In genomic region chr8:44696066-44696853, GRCm38 (mm10) we compare ENCODE assay signal across 9 mouse cellular contexts.
DNase-seq lines count a peak whose midpoint lies in the region; ATAC-seq and TF ChIP-seq lines count a peak whose summit lies in the region.
"Had no signal": no experiment of that assay in that cellular context is flagged by ENCODE, and none has a peak within 500 bp of the region (broad histone marks: within the 10 kb centered on the region; RNA-seq: fewer than 3 reads in every experiment).

No protein-coding gene starts in this region.

- H3K9me3 ChIP-seq in intestine, postnatal 0 days (ENCODE audit: control insufficient read depth) = no peaks in the 10 kb centered on the region
- no peaks in the 10 kb centered on the region for H3K9me3 ChIP-seq in midbrain, embryonic 12.5 days

- no peak for TF ChIP-seq POLR2A in brain, embryonic 14.5 days (IDR thresholded peaks at IDR 0.05; ENCODE audit: borderline replicate concordance, extremely low read depth, insufficient read depth, insufficient read length, poor library complexity, severe bottlenecking)

- H3K4me3 ChIP-seq in intestine, postnatal 0 days (ENCODE audit: low read depth, low read length) = no peak overlapping the region
- H3K4me3 ChIP-seq in midbrain, embryonic 12.5 days = no peak overlapping the region

- 0 out of 2 replicates have a peak overlapping the region, but pooled peaks have one; percentile 21 for H3K4me2 ChIP-seq in intestine, postnatal 0 days (replicated peaks; ENCODE audit: low read depth)
- no peak overlapping the region for H3K4me2 ChIP-seq in midbrain, embryonic 12.5 days (replicated peaks)

- no peaks in the 10 kb centered on the region for H3K36me3 ChIP-seq in intestine, postnatal 0 days (ENCODE audit: control insufficient read depth, insufficient read depth)
- no peaks in the 10 kb centered on the region for H3K36me3 ChIP-seq in midbrain, embryonic 12.5 days

- no peak overlapping the region for H3K9ac ChIP-seq in intestine, postnatal 0 days (ENCODE audit: low read depth, low read length)
- no peak overlapping the region for H3K9ac ChIP-seq in midbrain, embryonic 12.5 days (replicated peaks)
- H3K9ac ChIP-seq: liver, embryonic 14.5 days had no signal

- peaks cover 7% of the 10 kb centered on the region; the same call in 1 of the 2 replicates for H3K4me1 ChIP-seq in intestine, postnatal 0 days (replicated peaks; ENCODE audit: control insufficient read depth, insufficient read depth, low read length)
- H3K4me1 ChIP-seq in midbrain, embryonic 12.5 days = peaks cover 14% of the 10 kb centered on the region

- DNase-seq in embryo, embryonic 10 days (ENCODE audit: low spot score) = peak; percentile 32
- no peak for DNase-seq in embryo, embryonic 9.5 days (ENCODE audit: extremely low spot score)
- peak; percentile 89 for DNase-seq in brain, embryonic 14.5 days (ENCODE audit: low read depth)
- peak; percentile 58 for DNase-seq in heart, adult 8-10 months (ENCODE audit: low spot score)
- no peak for DNase-seq in left cerebral cortex, adult 8-10 months (ENCODE audit: low spot score in 2 of 2)
- no peak for DNase-seq in thymus, postnatal 4 days

- ATAC-seq in intestine, postnatal 0 days = peak; percentile 57
- ATAC-seq in midbrain, embryonic 12.5 days (ENCODE audit: low FRiP score, low read depth) = peak; percentile 80

- 26% methylated on average over 9 of the region's 9 CpGs for WGBS in intestine, postnatal 0 days
- 40% methylated on average over 9 of the region's 9 CpGs for WGBS in midbrain, embryonic 12.5 days

- TF ChIP-seq CTCF in brain, embryonic 14.5 days (IDR thresholded peaks at IDR 0.05; ENCODE audit: borderline replicate concordance, extremely low read depth, insufficient read depth, insufficient read length) = no peak
- peak; percentile 47 for TF ChIP-seq CTCF in intestine, postnatal 0 days (IDR thresholded peaks at IDR 0.05; ENCODE audit: low read depth)

- no peaks in the 10 kb centered on the region for H3K27me3 ChIP-seq in intestine, postnatal 0 days (replicated peaks; ENCODE audit: control insufficient read depth, insufficient read depth, low read length)
- H3K27me3 ChIP-seq in midbrain, embryonic 12.5 days = no peaks in the 10 kb centered on the region

- no peak overlapping the region for H3K27ac ChIP-seq in intestine, postnatal 0 days (ENCODE audit: low read depth, low read length)
- no peak overlapping the region for H3K27ac ChIP-seq in midbrain, embryonic 12.5 days (replicated peaks)
- H3K27ac ChIP-seq: liver, embryonic 14.5 days had no signal

Comparison
In these comparisons a context has a peak if more than half of its experiments do, and no peak if none do; other contexts are left out.
1. DNase-seq: peak in embryo, embryonic 10 days (single experiment), brain, embryonic 14.5 days (single experiment) and heart, adult 8-10 months (single experiment); none in embryo, embryonic 9.5 days (single experiment), left cerebral cortex, adult 8-10 months (0 of 2) and thymus, postnatal 4 days (single experiment).